Mouse (Mus musculus): ENCODE data around the gene Krtap4-2. TPM values are rescaled to one million over a fixed set of nuclear protein-coding genes. Genes with fewer than 3 reads are reported as not detected.

Gene Krtap4-2
- polyA plus RNA-seq (2015; fragmentation: Nextera tagmentation; extraction: Ambion mirVana) = not detected in 2 replicates

DNA sequence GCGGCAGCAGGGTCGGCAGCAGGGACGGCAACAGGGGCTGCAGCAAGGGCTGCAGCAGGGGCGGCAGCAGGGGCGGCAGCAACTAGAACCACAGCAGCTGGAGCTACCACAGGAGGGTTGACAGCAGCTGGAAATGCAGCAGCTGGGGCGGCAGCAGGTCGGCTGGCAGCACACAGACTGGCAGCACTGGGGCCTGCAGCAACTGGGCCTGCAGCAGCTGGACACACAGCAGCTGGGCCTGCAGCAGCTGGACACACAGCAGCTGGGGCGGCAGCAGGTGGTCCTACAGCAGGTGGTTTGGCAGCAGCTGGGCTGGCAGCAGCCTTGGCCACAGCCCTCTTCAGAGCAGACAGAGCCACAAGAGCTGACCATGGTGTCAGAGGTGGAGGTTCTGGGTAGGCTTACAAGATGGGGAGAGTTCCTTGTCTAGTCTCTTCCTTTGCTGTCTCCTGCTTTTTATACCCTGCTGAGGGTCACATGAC lies at the start of gene Krtap4-2:
Gene Krtap4-2 (minus strand): TSS at position 432 of the 482 bp plus-strand sequence.

DNA sequence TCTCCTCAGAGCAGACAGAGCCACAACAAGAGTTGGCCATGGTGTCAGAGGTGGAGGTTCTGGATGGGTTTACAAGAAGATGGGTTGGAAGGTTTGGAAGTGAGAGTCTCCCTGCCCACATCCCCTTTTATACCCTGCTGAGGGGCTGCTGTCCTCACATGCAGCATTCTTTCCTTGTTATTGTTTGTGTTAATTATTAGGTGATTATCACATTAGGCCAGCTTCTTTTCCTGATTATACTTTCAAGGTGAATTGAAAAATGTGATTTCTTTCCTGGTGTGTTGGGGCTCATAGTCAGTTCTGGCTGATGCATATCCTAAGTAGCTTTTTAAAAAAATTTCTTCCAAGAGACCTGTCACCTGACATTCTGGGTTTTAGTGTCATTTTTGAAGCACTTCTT lies 31.0 kb upstream of the Krtap4-2 start, which contains the start of gene Krtap4-6:
Gene Krtap4-6 (minus strand): TSS at position 101 of the 400 bp plus-strand sequence.

DNA sequence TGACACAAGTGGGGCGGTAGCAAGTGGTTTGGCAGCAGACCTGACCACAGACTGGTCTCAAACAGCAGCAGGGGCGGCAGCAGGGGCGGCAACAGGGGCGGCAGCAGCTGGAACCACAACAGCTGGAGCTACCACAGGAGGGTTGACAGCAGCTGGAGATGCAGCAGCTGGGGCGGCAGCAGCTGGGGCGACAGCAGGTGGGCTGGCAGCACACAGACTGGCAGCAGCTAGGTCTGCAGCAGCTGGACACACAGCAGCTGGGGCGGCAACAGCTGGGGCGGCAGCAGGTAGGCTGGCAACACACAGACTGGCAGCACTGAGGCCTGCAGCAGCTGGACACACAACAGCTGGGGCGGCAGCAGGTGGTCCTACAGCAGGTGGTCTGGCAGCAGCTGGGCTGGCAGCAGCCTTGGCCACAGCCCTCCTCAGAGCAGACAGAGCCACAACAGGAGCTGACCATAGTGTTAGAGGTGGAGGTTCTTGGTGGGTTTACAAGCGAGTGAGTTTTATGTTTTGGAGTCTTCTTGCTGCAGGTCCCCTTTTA lies 23.7 kb upstream of the Krtap4-2 start, which contains the start of gene Gm11563:
Gene Gm11563 (minus strand): TSS at position 494 of the 544 bp plus-strand sequence.

DNA sequence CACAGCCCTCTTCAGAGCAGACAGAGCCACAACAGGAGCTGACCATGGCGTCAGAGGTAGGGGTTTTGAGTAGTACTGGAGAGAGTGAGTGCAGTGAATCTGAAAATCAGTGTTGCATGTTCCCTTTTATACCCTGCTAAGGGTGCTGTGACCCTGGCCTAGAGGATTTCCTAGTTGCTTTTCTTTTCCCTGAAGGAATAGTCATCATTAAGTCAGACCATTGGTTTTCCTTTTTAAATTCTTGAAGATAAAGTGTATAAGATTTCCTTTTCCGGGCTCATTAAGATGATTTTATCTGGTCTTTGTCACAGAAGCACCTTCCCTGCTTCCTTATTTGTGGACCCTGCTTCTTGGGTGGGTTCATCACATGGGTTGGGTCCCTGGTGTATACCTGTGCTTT lies 15.3 kb upstream of the Krtap4-2 start, which contains the start of gene Gm11555:
Gene Gm11555 (minus strand): TSS at position 101 of the 400 bp plus-strand sequence.

DNA sequence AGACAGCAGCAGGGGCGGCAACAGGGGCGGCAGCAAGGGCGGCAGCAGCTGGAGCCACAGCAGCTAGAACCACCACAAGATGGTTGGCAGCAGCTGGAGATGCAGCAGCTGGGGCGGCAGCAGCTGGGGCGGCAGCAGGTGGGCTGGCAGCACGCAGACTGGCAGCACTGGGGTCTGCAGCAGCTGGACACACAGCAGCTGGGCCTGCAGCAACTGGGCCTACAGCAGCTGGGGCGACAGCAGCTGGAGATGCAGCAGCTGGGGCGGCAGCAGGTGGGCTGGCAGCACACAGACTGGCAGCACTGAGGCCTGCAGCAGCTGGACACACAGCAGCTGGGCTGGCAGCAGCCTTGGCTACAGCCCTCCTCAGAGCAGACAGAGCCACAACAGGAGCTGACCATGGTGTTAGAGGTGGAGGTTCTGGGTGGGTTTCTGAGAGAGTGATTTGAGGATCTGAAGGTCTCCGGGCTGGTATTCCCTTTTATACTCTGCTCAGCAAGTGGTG lies 8.8 kb upstream of the Krtap4-2 start, which contains the start of gene Krtap4-7:
Gene Krtap4-7 (minus strand): TSS at position 455 of the 505 bp plus-strand sequence.

DNA sequence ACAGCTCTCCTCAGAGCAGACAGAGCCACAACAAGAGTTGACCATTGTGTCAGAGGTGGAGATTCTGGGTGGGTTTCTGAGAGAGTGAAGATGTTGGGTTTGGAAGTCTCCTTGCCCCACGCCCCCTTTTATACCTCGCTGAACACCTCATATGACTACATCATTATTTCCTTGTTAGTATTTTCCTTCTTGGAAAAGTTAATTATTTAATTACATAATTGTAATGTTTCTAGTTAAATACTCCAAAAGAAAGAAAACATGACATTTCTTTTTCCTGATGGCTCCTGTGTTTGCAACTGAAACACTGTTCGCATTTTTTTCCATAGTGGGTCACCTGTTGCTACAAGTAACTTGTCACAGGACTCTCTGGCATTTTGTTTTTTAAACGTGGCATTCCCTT lies 6.7 kb downstream of the Krtap4-2 start, which contains the start of gene Krtap4-1:
Gene Krtap4-1 (minus strand): TSS at position 101 of the 400 bp plus-strand sequence.

DNA sequence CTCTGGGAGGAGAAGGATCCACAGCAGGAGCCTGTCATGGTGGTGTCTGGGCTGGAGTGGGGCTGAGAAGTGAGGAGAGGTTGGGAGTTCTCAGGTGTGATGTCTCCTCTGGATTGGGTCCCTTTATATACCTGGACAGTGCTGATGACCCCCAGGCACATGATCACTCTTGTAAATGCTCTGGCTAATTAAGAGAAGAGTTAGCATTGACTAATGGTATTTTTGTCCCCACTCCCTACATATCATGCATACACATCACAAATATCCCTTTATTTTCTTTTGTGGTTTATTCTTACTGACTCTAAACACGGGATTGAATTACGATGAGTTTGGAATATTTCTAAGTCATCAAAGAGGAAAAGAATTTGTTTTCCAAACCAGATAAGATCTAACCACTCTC lies 14.5 kb downstream of the Krtap4-2 start, which contains the start of gene Gm11562:
Gene Gm11562 (minus strand): TSS at position 101 of the 400 bp plus-strand sequence.

DNA sequence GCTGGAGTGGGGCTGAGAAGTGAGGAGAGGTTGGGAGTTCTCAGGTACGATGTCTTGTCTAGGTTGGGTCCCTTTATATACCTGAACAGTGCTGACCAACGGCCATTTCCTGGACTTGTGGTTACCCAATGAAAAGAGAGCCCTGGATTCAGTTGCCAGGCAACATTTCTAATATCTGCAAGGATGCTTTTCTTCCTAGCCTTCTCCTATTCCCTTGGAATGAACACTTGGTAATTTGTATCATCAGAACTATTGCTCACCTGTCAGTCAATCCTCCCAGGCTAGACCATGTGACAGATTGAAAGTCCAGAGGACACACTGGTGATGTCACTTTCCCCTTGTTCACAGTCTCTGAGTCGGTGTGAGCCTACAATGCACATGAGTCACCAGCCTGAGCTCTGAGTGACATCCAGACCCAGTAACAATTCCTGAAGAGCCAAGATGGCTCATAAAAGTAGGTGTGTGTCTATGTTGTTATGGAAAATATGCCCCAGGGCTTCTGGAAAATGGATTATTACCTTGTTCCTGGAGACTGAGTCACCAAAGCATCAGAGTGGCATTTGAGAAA lies 20.0 kb downstream of the Krtap4-2 start, which contains the start of gene Krtap2-4:
Gene Krtap2-4 (minus strand): TSS at position 51 of the 568 bp plus-strand sequence.

DNA sequence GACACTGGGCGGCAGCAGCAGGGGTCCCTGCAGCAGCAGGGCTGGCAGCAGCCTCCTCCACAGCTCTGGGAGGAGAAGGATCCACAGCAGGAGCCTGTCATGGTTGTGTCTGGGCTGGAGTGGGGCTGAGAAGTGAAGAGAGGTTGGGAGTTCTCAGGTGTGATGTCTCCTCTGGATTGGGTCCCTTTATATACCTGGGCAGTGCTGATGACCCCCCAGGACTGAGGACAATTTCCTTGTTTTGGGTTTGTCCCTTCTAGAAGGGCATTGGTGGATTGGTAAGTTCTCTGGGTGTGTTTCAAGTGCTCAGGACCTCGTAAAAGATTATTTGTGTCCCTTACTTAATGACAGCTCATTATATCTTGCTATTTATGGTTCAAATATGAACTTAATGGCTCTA lies 24.8 kb downstream of the Krtap4-2 start, which contains the start of gene Gm11937:
Gene Gm11937 (minus strand): TSS at position 101 of the 400 bp plus-strand sequence.

DNA sequence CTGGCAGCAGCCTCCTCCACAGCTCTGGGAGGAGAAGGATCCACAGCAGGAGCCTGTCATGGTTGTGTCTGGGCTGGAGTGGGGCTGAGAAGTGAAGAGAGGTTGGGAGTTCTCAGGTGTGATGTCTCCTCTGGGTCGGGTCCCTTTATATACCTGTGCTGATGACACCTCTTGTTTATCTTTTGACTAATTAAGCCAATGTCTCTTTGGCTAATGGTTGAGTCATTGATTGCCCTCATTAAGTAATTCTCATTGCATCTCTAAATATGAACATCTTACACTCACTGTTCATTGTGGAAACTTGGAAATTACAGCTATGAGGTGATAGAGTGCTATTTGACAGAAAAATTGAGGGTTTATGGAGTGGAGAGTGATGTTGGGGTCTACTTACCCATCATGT lies 31.7 kb downstream of the Krtap4-2 start, which contains the start of gene Gm11938:
Gene Gm11938 (minus strand): TSS at position 101 of the 400 bp plus-strand sequence.

DNA sequence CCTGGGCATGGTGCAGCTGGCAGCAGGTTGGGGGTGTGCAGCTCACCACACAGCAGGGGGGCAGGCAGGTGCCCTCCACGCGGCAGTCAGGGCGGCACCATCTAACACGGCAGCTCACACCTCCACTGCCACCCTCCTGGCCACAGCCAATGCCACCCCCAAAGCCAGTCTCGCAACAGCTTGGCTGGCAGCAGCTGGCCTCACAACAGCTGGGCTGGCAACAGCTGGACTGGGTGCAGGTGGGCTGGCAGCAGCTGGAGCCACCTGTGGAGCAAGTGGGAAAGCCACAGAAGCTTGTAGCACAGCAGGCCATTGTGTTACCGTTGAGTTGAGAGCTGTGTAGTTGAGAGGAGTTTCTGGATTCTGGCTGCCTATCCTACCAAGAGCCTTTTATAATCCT lies 37.1 kb downstream of the Krtap4-2 start, which contains the start of gene Krtap9-3:
Gene Krtap9-3 (minus strand): TSS at position 364 of the 400 bp plus-strand sequence.

DNA sequence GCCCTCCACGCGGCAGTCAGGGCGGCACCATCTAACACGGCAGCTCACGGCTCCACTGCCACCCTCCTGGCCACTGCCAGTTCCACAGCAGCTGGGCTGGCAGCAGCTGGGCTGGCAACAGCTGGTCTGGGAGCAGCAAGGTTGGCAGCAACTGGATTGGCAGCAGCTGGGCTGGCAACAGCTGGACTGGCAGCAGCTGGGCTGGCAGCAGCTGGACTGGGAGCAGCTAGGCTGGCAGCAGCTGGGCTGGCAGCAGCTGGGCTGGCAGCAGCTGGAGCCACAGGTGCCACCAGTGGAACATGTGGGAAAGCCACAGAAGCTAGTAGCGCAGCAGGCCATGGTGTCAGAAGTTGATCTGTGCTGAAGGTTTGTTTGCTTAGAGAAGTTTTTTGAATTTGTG lies 43.9 kb downstream of the Krtap4-2 start, which contains the start of gene Krtap1-3:
Gene Krtap1-3 (minus strand): TSS at position 359 of the 400 bp plus-strand sequence.

Other genes starting within 250 kb of the Krtap4-2 start
- gene Krt10, start 245.7 kb downstream of the Krtap4-2 start, polyA plus RNA-seq (2015; fragmentation: Nextera tagmentation; extraction: Ambion mirVana) = 37.8 and 38.5 TPM in 2 replicates
- gene Krt12, start 212.8 kb downstream of the Krtap4-2 start, polyA plus RNA-seq (2015; fragmentation: Nextera tagmentation; extraction: Ambion mirVana) = 0.21 and 0.27 TPM in 2 replicates
- gene Krt20, start 196.9 kb downstream of the Krtap4-2 start, polyA plus RNA-seq (2015; fragmentation: Nextera tagmentation; extraction: Ambion mirVana) = 0.08 and 0.19 TPM in 2 replicates
- gene Krt23, start 141.9 kb downstream of the Krtap4-2 start, polyA plus RNA-seq (2015; fragmentation: Nextera tagmentation; extraction: Ambion mirVana) = 0.33 and 0.57 TPM in 2 replicates
- gene Krt39, start 113.7 kb downstream of the Krtap4-2 start, polyA plus RNA-seq (2015; fragmentation: Nextera tagmentation; extraction: Ambion mirVana) = not detected in 2 replicates
- gene Krt40, start 91.9 kb downstream of the Krtap4-2 start, polyA plus RNA-seq (2015; fragmentation: Nextera tagmentation; extraction: Ambion mirVana) = not detected in 2 replicates
- gene Krtap3-3, start 84.2 kb downstream of the Krtap4-2 start, polyA plus RNA-seq (2015; fragmentation: Nextera tagmentation; extraction: Ambion mirVana) = not detected in 2 replicates
- not detected in 2 replicates for gene Krtap3-2, start 78.2 kb downstream of the Krtap4-2 start, polyA plus RNA-seq (2015; fragmentation: Nextera tagmentation; extraction: Ambion mirVana)
- gene Gm11939, start 75.6 kb downstream of the Krtap4-2 start, polyA plus RNA-seq (2015; fragmentation: Nextera tagmentation; extraction: Ambion mirVana) = not detected in 2 replicates
- not detected in 2 replicates for gene Krtap3-1, start 68.5 kb downstream of the Krtap4-2 start, polyA plus RNA-seq (2015; fragmentation: Nextera tagmentation; extraction: Ambion mirVana)
- not detected in 2 replicates for gene Krtap1-5, start 54.1 kb downstream of the Krtap4-2 start, polyA plus RNA-seq (2015; fragmentation: Nextera tagmentation; extraction: Ambion mirVana)
- not detected in 2 replicates for gene Krtap1-4, start 51.4 kb downstream of the Krtap4-2 start, polyA plus RNA-seq (2015; fragmentation: Nextera tagmentation; extraction: Ambion mirVana)
- not detected in 2 replicates for gene Krtap1-3, start 43.7 kb downstream of the Krtap4-2 start, polyA plus RNA-seq (2015; fragmentation: Nextera tagmentation; extraction: Ambion mirVana)
- not detected in 2 replicates for gene Krtap9-3, start 37.0 kb downstream of the Krtap4-2 start, polyA plus RNA-seq (2015; fragmentation: Nextera tagmentation; extraction: Ambion mirVana)
- gene Gm11938, start 31.8 kb downstream of the Krtap4-2 start, polyA plus RNA-seq (2015; fragmentation: Nextera tagmentation; extraction: Ambion mirVana) = not detected in 2 replicates
- not detected in 2 replicates for gene Gm11937, start 24.9 kb downstream of the Krtap4-2 start, polyA plus RNA-seq (2015; fragmentation: Nextera tagmentation; extraction: Ambion mirVana)
- not detected in 2 replicates for gene Krtap2-4, start 20.2 kb downstream of the Krtap4-2 start, polyA plus RNA-seq (2015; fragmentation: Nextera tagmentation; extraction: Ambion mirVana)
- gene Gm11562, start 14.6 kb downstream of the Krtap4-2 start, polyA plus RNA-seq (2015; fragmentation: Nextera tagmentation; extraction: Ambion mirVana) = not detected in 2 replicates
- not detected in 2 replicates for gene Krtap4-1, start 6.8 kb downstream of the Krtap4-2 start, polyA plus RNA-seq (2015; fragmentation: Nextera tagmentation; extraction: Ambion mirVana)
- gene Krtap4-7, start 9.0 kb upstream of the Krtap4-2 start, polyA plus RNA-seq (2015; fragmentation: Nextera tagmentation; extraction: Ambion mirVana) = not detected in 2 replicates
- gene Gm11555, start 15.2 kb upstream of the Krtap4-2 start, polyA plus RNA-seq (2015; fragmentation: Nextera tagmentation; extraction: Ambion mirVana) = not detected in 2 replicates
- not detected in 2 replicates for gene Gm11563, start 23.9 kb upstream of the Krtap4-2 start, polyA plus RNA-seq (2015; fragmentation: Nextera tagmentation; extraction: Ambion mirVana)
- not detected in 2 replicates for gene Krtap4-6, start 30.9 kb upstream of the Krtap4-2 start, polyA plus RNA-seq (2015; fragmentation: Nextera tagmentation; extraction: Ambion mirVana)
- not detected in 2 replicates for gene Gm14190, start 55.7 kb upstream of the Krtap4-2 start, polyA plus RNA-seq (2015; fragmentation: Nextera tagmentation; extraction: Ambion mirVana)
- gene Gm14180, start 99.2 kb upstream of the Krtap4-2 start, polyA plus RNA-seq (2015; fragmentation: Nextera tagmentation; extraction: Ambion mirVana) = not detected in 2 replicates
- not detected in 2 replicates for gene Gm11595, start 137.8 kb upstream of the Krtap4-2 start, polyA plus RNA-seq (2015; fragmentation: Nextera tagmentation; extraction: Ambion mirVana)
- gene Krtap4-8, start 145.6 kb upstream of the Krtap4-2 start, polyA plus RNA-seq (2015; fragmentation: Nextera tagmentation; extraction: Ambion mirVana) = not detected in 2 replicates
- gene Krtap4-9, start 150.1 kb upstream of the Krtap4-2 start, polyA plus RNA-seq (2015; fragmentation: Nextera tagmentation; extraction: Ambion mirVana) = not detected in 2 replicates
- not detected in 2 replicates for gene Gm11596, start 158.4 kb upstream of the Krtap4-2 start, polyA plus RNA-seq (2015; fragmentation: Nextera tagmentation; extraction: Ambion mirVana)
- gene Gm11569, start 163.8 kb upstream of the Krtap4-2 start, polyA plus RNA-seq (2015; fragmentation: Nextera tagmentation; extraction: Ambion mirVana) = not detected in 2 replicates
- gene Gm11554, start 169.4 kb upstream of the Krtap4-2 start, polyA plus RNA-seq (2015; fragmentation: Nextera tagmentation; extraction: Ambion mirVana) = not detected in 2 replicates
- not detected in 2 replicates for gene Krtap4-13, start 174.8 kb upstream of the Krtap4-2 start, polyA plus RNA-seq (2015; fragmentation: Nextera tagmentation; extraction: Ambion mirVana)
- gene Gm11564, start 180.6 kb upstream of the Krtap4-2 start, polyA plus RNA-seq (2015; fragmentation: Nextera tagmentation; extraction: Ambion mirVana) = not detected in 2 replicates
- gene 2300003K06Rik, start 203.0 kb upstream of the Krtap4-2 start, polyA plus RNA-seq (2015; fragmentation: Nextera tagmentation; extraction: Ambion mirVana) = not detected in 2 replicates
- gene Krtap4-16, start 216.5 kb upstream of the Krtap4-2 start, polyA plus RNA-seq (2015; fragmentation: Nextera tagmentation; extraction: Ambion mirVana) = not detected in 2 replicates
- gene Gm11568, start 222.8 kb upstream of the Krtap4-2 start, polyA plus RNA-seq (2015; fragmentation: Nextera tagmentation; extraction: Ambion mirVana) = not detected in 2 replicates
- gene Gm11559, start 229.4 kb upstream of the Krtap4-2 start, polyA plus RNA-seq (2015; fragmentation: Nextera tagmentation; extraction: Ambion mirVana) = not detected in 2 replicates
- not detected in 2 replicates for gene Krtap9-1, start 238.3 kb upstream of the Krtap4-2 start, polyA plus RNA-seq (2015; fragmentation: Nextera tagmentation; extraction: Ambion mirVana)
- gene Gm11567, start 244.1 kb upstream of the Krtap4-2 start, polyA plus RNA-seq (2015; fragmentation: Nextera tagmentation; extraction: Ambion mirVana) = not detected in 2 replicates

Measured in neural tube, postnatal 0 days (tissue).